Mouse (Mus musculus) right cerebral cortex, postnatal 14 days (tissue): ENCODE measurements around the gene Dusp1.

Experiments used
- DNase-seq: peaks from one replicate; pipeline ENCODE4 v3.0.0; 2022

The Dusp1 gene

GRCm38 (mm10) chr17:26583606-26584005 lies 21.7 kb upstream of the Dusp1 start:
- DNase-seq: no peak

- DNase-seq: no peak
Observed at GRCm38 (mm10) chr17:26583056-26583455, 21.1 kb upstream of the Dusp1 start.

- no peak for DNase-seq
Observed at GRCm38 (mm10) chr17:26582297-26582696, 20.4 kb upstream of the Dusp1 start.

- no peak for DNase-seq
Observed at GRCm38 (mm10) chr17:26580873-26581401, 19.0 kb upstream of the Dusp1 start.

- DNase-seq: no peak
Observed at GRCm38 (mm10) chr17:26579396-26579795, 17.5 kb upstream of the Dusp1 start.

- no peak for DNase-seq
Observed at GRCm38 (mm10) chr17:26578771-26579170, 16.8 kb upstream of the Dusp1 start.

- no peak for DNase-seq
Observed at GRCm38 (mm10) chr17:26578162-26578561, 16.2 kb upstream of the Dusp1 start.

- no peak for DNase-seq
Observed at GRCm38 (mm10) chr17:26577309-26577708, 15.4 kb upstream of the Dusp1 start.

GRCm38 (mm10) chr17:26576833-26577232 lies 14.9 kb upstream of the Dusp1 start:
- no peak for DNase-seq

GRCm38 (mm10) chr17:26575786-26576690 lies 14.1 kb upstream of the Dusp1 start:
- DNase-seq: no peak

- DNase-seq: no peak
Observed at GRCm38 (mm10) chr17:26574701-26575100, 12.8 kb upstream of the Dusp1 start.

- no peak for DNase-seq
Observed at GRCm38 (mm10) chr17:26574118-26574517, 12.2 kb upstream of the Dusp1 start.

- DNase-seq: no peak
Observed at GRCm38 (mm10) chr17:26572265-26572664, 10.3 kb upstream of the Dusp1 start.

- no peak for DNase-seq
Observed at GRCm38 (mm10) chr17:26571377-26571776, 9.4 kb upstream of the Dusp1 start.

- no peak for DNase-seq
Observed at GRCm38 (mm10) chr17:26570651-26571118, 8.8 kb upstream of the Dusp1 start.

GRCm38 (mm10) chr17:26569594-26570350 lies 7.8 kb upstream of the Dusp1 start:
- no peak for DNase-seq

GRCm38 (mm10) chr17:26567818-26568173 lies 5.9 kb upstream of the Dusp1 start:
- no peak for DNase-seq

- DNase-seq: no peak
Observed at GRCm38 (mm10) chr17:26567142-26567817, 5.4 kb upstream of the Dusp1 start.

- no peak for DNase-seq
Observed at GRCm38 (mm10) chr17:26564439-26564838, 2.5 kb upstream of the Dusp1 start.

GRCm38 (mm10) chr17:26563476-26563875 lies 1.5 kb upstream of the Dusp1 start:
- no peak for DNase-seq

GRCm38 (mm10) chr17:26562292-26562691 lies 364 bp upstream of the Dusp1 start:
- no peak for DNase-seq

- DNase-seq: peak; percentile 94
Observed at GRCm38 (mm10) chr17:26561290-26561640, 663 bp downstream of the Dusp1 start, which contains the start of gene Ergic1. Gene Ergic1, plus strand, starts transcription at chr17:26561489.
